Mouse (Mus musculus): ENCODE results near the gene Tex44.

The Tex44 gene

DNA sequence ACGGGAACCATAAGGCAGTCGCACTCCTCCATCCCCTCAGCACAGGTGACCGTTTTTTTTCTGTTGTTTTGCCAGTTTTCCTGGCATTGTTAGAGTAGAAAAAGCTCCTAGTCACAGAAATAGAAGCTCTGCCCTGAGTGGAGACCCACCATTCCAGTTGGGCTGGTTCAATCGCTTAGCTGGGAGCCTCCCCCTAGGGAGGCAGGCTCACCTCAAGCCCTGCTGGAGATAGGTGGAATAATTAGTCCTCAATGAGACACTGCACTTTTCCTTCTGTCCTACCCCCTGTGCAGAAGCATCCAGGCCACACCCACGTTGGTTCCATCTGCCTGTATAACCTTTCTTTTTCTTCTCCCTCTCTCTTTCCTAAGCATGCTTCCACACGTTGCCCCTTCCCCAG lies 23.8 kb downstream of the Tex44 start:
- no peak for DNase-seq

DNA sequence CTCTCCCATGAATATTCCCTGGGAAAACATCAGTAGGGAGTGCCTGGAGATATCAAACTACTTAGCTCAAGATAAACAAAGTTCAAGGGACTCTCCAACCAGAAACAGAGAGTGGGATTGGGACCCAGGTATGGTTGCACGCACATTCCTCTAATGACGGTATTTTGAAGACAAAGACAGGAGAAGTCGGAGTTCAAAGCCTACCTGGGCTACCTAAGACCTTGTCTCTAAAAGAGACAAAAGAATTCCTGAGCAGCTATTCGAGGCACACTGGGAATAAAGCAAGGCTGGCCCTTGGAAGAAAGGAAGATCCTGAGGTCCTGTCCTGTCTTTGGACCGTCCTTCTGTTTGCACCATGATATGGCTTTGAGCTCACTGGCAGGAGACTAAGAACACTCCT lies 26.6 kb downstream of the Tex44 start:
- no peak for DNase-seq

DNA sequence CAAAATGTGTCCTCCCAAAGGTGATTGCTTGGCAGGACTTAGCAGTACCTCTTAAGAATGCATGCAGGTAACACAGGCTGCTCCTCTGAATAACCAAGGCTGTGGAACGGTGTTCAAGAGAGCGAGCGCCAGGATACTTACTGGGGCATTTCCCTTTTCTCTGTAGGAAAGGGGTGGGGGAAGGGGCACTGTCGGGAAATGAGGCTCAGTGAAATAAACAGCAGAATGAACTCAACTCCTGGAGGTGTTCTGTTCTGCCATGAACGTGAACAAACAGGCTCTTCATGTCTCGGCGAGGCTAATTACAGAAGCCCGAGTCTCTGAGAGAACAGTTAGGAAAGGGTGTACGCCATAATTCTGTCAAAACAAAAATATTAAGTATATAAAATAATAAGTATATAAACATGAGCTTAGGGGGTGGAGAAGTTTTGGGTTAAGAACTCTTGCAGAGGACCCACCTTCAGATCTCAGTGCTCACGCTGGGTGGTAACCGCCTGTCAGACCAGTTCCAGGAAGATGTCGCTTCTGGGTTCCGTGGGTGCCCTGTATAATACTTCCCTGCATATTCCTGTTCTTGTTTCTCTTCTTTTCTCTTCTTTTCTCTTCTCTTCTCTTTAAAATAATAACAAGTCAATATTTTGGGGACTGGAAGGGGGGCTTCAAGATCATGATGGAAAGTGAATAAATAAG lies 30.9 kb downstream of the Tex44 start:
- DNase-seq = no peak

DNA sequence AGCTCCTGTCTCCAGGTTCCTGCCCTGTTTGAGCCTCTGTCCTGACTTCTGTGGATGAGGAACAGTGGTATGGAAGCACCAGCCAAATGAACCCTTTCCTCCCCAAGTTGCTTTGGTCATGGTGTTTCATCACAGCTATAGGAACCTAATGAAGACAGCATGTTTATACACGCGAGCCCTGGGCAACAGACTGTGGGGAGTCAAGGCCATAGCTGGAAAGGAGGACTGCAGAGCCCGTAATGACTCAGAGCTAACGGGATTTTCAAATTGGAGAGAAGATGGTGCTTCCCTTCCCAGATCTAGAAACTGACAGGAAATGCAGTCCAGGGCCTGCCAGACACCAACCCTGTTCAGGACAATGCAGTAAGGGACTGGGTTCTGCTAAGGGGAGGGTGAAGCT lies 33.2 kb downstream of the Tex44 start:
- DNase-seq = no peak

DNA sequence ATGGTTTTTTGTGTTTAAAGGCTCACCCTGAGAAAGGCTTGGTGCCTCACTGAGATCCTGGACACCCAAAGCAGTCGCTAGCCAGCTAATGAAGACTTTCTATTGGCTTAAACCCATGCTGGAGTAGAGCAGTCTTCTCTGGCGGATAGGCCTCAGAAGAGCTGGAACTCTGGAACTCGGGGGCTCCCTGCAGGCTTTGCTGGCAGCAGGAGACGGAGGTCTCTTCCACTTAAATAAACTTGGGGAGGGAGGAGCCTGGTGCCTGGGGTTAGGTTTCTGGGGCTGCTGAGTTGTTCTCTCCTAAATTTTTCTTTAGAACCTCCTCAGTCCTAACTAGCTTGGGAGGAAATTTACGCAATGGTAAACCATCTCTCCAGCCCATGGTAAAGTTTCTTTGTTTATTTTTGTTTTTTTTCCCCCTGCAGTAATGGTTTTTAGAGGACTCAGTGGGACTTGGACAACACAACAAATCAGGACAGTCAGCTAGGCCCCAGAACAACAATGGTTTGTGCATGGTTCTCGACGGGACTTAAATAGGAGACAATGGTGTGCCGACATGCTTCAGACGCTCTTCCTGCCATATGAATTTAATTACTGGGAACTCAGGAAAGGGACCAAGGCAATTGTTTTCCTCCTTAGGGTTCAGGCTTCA lies 38.2 kb downstream of the Tex44 start:
- peak; percentile 46 for DNase-seq

DNA sequence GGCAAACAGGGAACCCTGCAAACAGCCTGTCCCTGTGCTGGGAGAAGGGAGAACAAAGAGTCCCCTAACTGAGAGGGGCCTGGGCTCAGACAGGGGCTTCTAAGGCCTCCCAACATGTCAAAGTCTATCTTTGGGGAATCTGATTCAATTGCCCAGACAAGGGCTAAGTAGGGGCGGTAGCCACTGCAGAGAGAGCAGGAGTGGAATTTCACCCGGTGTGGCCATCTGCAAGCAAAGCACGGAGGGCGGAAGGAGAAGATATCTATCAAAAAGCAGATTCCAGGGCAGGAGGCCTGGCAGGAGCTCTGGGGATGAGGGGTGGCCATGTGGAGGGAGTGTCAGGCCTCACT lies 38.7 kb downstream of the Tex44 start:
- peak; percentile 45 for DNase-seq

DNA sequence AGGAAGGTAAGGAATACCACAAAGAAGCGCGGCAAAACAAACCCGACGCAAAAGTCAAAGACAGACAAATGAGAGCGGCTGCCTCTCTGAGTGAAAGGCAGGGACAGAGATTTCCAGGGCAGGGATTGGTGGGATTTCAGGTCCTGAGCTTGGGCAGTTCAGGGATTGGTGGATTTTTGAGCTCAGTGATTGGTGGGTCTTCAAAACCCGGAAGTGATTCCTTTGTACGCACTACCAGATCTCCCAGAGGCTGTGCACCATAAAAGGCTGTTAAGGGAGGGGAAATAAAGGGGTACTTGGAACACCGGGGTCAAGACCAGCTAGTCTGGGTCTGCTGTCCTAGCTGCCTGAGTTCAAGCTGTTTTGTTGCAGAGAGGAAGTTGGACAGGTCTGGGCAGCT lies 41.3 kb downstream of the Tex44 start:
- no peak for DNase-seq

DNA sequence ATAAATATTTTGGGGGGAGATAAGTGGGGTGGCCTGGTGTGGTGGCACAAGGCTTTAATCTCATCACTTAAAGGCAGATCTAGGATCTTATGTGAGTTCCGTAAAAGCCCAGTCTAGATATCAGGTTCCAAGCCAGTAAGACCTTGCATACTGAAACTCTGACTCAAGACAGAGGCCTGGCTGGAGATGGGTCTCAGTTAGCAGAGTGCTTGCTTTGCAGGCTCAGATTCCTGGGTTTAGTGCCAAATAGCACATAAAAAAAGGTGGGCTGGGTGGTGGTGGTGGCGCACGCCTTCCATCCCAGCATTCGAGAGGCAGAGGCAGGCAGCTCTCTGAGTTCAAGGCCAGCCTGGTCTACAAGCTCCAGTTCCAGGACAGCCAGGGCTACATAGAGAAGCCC lies 43.7 kb downstream of the Tex44 start:
- DNase-seq = no peak

DNA sequence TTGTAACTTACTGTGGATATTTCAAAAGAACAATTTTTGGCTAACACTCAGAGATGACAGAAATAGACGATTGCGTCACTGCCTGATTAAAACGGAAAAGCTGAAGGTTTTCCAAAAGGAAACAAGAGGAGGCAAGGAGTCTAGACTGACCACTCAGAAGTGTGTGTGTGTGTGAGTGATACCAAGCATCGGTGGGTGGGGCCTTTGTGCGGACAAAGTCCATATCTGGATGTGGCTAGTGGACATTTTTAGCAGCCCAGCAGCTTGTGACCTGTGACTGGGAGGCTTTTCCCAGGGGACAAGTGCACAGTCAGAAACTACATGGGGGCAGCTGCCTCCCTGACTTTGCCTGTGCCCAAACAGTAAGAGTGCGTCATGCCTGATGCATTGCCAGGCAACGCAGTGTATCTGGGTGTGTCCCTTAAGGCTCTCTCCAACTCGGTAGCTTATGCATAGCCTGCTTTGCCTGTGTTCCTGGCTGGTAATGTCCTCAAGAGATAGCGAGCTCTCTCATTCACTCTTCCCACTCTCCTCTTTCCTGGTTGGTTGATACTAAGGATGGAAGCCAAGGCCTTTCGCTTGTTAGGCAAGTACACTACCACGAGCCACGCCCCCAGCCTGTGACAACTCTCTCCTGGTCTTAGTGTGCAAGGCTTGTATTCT lies 44.5 kb downstream of the Tex44 start:
- no peak for DNase-seq

DNA sequence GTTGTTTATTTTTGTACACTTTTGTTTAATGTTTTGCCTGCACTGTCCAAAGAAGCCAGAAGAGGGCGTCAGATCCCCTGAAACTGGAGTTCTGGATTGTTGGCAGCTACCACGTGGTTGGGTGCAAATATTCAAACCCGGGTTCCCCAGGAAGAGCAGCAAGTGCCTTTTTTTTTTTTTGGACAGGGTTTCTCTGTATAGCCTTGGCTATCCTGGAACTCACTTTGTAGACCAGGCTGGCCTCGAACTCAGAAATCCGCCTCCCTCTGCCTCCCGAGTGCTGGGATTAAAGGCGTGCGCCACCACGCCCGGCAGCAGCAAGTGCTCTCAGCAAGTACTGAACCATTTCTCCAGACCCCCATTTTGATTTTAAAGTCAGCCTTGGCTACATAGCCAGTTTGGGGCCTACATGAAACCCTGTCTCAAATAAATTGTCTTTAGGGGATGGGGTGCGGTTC lies 45.4 kb downstream of the Tex44 start:
- peak; percentile 32 for DNase-seq

DNA sequence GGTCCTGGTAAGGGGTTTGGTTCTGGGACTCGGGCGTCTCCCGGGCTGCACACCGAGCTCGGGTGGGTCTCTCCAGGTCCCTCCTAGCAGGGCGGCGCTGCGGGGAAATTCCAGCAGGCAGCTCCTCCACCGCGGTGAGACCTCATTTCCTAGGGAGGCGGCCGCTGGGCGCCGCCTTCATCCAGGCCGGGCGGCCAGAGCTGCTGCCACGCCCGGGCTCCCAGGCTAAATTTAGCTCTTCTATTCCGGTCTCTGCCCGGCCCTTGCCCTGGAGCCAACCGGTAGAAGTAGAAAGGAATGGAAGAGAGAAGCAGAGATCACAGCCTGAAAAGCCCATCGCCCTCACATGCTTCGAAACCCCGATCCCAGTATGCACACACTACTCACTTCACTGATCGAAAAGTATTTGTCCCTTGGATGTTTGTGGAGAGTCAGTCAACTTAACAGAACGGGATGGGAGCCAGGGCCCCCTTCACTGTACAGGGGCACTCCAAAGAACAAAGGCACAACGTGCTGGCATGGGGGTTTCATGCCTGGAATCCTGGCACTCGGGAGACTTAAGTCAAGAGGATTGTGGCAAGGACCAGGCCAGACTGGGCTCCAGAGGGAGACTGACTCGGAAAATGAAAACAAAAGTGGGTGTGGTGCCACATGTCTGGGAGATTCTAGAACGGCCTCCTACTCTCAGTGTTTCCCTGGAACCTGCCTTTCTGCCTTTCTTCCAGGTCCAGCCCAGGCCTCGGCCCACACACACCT lies 46.2 kb downstream of the Tex44 start:
- peak; percentile 59 for DNase-seq

DNA sequence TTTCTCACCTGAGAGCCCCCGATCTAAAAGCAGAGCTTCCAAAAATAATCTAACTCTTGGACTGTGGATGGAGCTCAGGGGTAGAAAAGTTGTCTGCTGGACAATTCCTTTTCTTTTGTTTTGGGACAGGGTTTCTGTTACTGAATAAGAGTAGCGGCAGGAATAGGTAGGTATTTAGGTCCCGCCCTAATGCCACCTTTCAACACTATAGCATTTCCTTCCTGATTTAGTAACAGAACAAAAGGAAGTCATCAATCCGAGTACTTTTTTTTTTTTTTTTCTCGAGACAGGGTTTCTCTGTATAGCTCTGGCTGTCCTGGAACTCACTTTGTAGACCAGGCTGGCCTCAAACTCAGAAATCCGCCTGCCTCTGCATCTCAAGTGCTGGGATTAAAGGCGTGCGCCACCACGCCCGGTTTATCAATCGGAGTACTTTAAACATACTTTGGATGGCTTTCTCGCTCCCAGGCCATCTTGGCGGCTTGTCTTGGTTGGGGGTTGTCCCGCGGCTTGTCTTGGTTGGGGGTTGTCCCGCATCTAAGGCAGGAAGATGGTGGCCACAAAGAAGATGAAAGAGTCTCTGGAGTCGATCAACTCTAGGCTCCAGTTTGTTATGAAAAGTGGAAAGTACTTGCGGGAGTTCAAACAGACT lies 47.1 kb downstream of the Tex44 start:
- no peak for DNase-seq
